Mouse (Mus musculus) E14TG2a.4 (cell line): ENCODE data around the gene Kif21b.

Experiments used
- CTCF ChIP-seq: conservative IDR thresholded peaks from 2 replicates; pipeline ENCODE4 v1.5.1; 2014; ENCODE audit warnings: low read length
- NANOG ChIP-seq: IDR thresholded peaks from 2 replicates; pipeline ENCODE4 v1.6.1; 2014; ENCODE audit warnings: borderline replicate concordance, low read length, mixed read lengths
- POU5F1 ChIP-seq: IDR thresholded peaks from 2 replicates; pipeline ENCODE4 v1.6.1; 2014; ENCODE audit warnings: low read length, borderline replicate concordance

DNA sequence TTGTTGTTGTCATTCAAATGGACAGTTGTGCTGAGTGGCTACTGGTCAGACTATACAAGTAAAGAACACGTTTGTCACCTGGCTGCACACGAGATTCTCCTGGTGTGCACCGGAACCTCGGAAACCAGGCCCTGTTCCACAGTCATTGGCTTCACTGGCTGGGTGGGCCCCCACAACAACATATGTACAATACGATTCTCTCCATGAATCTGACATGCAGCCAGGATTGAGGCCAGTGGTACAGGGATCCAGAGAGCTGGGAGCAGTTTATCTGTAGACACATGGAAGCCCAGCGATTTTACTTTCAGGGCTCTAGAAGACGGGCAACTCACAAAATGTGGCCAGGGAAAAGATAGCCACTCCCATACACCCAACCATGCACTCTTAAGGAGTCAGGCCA is 27.5 kb upstream of the Kif21b start:
- TF ChIP-seq CTCF, result no peak
- TF ChIP-seq NANOG, result no peak
- TF ChIP-seq POU5F1, result no peak
